Mouse (Mus musculus) heart, adult 9 months (tissue): ENCODE measurements at regions not wholly inside any gene's neighbourhood (a gene's known extent, or its start where the extent isn't known, plus 50 kb on each side); places are given as distances from the start of the nearest gene placed in this dataset.

Source experiments
- DNase-seq, 2 experiments: peaks; one replicate each; pipeline ENCODE4 v3.0.0; 2022; ENCODE audit warnings: low spot score in 2 of 2

DNA sequence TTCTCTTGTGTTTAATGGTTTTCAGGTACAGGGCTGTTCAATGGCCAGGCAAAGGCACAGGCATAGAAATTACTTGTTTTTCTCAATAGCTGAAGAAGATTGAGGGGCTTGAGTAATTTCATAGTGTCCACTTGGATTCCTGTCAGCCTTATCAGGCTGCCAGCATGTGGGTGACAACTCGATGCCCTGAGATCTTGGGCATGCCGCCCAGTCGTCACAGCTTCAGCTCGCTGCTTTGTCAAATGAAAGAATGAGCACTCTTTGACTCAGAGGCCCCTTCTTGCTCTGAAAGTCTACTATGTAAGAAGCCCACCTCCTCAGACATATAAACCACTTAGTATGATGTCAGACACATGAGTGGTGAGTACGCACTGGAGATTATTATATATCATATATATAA is 272.6 kb downstream of the Rwdd3 start:
- no peak for DNase-seq

DNA sequence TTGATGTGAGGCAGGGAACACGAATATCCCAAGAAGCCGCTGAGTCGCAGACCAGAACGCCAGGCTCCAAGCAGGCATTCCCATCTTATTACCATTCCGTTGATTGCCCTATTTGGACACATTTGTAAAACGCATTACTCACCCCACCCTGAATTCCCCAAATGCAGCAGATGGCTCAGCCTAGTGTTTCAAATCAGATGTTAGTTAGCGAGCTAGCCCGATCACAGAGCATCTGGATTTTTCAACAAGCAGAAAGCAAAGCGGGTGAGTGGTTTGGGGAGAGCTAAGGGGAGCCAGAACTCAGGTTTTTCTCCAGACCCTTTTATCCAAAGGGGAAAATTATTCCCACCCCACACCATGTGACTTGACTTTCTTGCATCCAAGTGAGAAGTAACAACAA is 273.2 kb downstream of the Rwdd3 start:
- no peak for DNase-seq

DNA sequence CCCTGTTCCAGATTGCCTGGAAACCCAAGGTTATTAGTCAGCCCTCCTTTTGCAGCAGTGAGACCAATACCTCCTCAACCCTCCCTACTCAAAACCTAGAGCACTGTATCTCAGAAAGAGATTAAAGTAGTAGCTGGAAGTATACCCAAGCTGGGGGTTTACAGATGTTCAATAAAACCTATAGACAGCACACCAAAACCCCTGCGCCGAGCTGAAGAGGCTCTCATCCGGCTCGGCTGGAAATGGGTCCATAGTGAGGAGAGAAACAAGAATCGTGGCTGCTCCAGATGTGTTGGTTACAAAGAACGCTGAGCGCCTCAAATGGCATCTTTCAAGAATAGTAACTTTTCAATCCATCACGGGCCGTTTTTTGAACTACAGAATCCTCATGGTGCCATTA is 273.7 kb downstream of the Rwdd3 start:
- DNase-seq, result no peak

DNA sequence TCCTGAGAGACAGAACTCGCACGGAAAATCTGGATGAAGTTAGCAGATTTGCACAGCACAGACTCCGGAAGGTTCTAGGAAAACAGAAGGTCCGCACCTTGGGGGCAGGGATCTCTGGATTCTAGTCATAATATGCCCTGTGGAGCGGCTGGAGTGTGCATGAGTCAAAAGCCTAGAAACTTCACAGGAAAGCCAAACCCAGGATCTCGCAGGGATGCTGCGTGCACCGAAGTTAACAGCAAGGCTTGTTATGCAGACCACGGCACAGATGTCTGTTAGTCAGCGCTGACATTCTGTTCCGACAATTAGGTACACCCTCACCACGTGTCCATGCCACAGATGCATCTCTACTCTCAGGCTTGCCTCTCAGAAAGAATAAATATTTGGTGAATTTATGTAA is 274.3 kb downstream of the Rwdd3 start:
- DNase-seq, result no peak

DNA sequence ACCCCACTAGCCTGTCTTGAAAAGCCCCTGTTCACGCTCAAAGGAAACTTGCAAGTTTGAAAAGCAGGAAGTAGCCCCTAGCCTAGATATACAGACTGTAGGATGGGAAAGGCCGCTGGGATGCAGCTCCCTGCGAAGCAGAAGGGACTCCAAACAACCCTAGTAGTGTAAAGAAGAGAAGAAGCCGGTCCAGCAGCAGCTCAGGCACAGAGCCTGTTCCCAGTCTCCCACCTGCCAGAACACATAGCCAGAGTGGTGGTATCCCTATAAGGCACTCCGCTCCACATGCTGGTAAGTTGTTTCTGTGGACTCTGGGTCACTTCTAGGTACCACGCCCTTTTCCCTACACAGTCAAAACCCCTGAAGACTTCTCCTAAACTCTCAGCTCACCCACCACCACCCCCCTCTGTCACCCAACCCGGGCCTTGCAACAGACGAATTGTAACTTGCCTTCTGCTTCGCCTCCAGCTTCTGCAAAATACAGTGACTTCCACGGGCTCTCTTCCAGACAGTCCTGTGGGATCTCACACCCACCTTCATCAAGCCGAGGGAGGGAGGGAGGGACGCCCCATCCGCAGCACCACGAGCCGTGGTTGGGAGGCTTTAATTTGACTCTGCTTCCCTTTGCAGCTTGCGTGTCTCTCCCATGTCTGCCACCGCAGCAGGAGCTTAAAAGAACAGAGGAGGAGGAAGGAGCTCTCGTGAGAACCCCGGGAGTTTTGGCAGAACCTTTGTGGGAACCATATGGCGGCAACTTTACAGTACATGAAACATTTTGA is 285.2 kb downstream of the Rwdd3 start:
- DNase-seq, result no peak

DNA sequence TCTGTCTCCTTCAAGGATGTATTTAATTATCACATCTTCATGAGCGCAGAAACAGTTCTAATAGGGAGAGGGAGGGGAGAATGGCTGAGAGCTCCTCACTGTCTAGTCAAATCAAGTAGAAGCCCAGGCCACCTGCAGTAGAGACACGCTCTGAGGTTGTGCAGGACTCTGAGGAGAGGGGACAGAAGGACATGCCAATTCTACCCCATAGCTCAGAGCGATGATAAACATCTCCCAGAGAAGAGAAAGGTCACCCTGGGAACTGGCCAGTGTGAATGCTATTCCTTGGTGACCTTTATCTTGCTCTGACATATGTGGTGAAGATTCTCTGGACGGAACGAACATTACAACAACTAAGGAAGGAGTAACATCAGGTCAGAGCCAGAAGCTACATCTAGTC is 286.1 kb downstream of the Rwdd3 start:
- DNase-seq, result no peak

DNA sequence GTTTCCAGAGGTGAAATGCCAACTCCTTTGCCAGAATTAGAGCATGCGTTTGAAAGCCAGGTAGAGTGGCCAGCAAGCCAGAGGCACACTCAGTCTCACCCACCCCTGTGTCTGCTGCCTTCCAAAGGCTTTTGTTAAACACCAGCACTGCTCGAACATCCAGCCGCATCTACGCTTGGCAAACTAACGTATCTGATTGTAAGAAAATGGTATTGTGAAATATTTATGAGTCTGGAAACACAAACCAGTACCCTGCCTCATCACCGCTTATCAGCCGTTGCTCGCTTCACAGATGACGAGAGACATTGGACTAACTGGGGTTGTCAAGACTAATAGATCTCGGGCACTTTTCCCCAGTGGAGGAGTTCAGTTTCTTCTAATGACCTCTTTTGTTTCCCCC is 287.3 kb downstream of the Rwdd3 start:
- no peak for DNase-seq

DNA sequence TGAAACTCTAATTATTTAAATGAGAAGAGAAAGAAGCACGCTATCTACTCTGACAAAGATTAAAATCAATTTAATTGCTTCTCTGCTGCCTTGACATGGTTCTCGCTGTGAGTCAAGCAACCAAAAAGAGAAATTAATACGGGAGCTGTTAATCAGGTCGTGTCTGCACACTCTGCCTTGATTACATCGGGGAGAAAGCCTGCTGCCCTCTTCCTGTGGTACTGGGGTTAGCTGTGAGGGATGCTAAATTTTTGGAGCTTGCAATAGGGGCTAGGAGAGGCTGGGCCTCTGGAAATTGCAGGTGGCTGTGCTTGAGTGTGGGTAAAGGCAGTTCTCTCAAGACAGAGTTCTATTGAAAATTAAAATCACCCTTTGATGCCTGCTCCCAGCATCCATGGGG is 287.8 kb downstream of the Rwdd3 start:
- no peak for DNase-seq

DNA sequence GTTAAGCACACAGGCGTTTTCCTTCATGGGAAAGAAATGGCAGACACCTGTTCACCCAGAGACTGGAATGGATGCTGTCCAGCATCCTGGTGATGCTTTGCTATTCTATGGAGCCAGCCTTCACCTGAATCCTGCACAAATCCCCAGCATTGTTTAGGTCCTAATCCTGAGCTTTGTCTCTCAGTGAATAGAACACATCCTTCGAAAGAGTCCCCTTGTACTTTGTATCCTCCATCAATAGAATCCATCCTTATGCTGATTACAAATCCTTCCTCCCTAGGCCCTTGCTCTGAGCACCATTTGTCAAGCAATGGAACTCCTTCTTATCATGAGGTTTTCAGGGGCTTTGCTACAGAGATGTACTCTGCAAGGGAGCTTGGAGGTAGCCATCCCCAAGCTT is 292.1 kb downstream of the Rwdd3 start:
- no peak for DNase-seq

DNA sequence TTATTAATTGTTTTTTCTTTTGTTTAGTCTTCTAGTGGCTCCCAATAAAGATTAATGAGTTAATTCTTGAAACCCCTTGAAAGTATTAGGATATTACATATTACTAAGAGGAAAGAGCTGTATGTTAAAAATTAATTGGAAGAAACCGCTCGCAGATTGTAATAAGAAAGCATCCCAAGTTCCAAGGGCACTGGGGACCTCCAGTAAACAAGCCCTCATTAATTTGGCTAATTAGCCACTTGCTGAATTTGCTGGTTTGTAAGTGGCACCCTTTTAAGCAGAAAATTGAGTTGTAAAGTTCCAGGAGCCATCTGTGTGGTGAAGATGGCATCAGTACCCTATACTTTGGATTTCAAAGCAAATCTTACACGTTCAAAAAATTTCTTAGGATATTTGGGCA is 295.8 kb downstream of the Rwdd3 start:
- DNase-seq, result no peak

DNA sequence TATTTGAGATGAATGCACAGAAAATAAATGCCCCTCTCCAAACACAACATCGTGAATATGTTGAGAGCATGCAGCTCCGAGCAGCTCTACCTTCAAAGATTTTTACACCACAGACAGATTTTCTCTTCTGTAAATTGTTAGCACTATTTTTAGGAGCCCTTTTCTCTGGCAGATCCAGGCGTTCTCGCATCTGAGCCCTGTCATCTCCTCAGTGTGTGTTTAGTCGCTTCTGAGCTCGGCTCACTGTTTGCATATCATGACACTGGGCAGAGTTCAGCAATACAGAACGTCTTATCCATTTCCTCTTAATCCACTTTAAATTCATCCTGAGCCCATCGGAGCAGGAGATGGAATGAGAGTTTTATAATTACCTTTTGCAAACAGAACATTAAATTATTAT is 306.5 kb downstream of the Rwdd3 start:
- DNase-seq, result no peak

DNA sequence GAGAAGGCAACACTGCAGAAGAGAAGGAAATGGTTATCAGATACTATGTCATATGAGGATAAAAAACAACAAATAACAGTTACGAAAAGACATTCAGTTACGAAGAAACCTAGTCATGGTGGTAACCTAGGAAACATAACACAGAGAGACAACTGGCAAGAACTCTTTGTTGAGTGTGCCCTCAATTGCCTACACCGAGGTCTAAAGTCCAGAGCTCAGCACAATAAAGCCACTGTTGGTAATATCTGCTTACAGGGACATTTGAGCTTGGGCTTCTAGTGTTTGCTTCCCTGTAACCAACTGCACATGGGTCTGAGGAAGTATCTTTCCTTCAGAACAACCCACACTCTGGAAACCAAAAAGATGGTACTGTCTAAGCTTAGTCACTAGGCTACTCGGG is 309.9 kb downstream of the Rwdd3 start:
- DNase-seq, result no peak

DNA sequence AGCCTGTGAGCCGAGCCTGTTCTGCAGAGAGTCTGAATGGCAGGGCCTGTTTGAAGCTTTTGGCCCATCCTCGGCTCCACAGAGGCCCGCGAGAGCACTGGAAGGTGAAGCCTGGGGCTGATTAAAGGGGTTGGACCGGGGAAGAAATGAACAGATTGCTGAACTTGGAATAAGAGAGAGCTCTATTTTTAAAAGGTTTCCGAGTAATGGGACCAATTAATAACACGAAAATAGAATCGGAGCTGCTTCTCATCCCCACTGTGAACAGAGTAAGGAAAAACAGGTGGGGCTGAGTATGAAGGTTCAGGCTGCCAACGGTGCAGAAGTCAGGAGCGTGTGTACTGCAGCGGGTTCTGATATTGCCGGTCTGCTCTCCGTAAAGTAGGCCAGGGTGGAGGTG is 313.2 kb downstream of the Rwdd3 start:
- no peak for DNase-seq

DNA sequence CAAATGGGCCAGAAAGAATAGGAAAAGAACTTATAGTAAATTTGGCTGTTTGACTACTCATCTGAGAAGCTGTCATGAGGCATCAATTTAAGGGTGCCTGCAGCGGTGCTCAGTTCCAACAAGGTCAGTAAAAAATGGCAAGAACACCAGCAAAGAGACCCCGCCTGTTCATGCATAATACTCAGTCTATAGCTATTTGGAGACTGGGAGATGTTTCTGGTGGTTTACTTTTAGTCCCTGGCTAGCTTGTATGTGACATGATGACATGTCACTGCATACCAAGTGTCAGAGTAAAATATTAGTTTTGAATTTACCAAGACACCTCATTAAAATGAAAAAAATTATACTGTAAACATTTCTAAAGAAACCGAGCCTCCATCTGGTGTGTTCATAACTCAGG is 317.2 kb downstream of the Rwdd3 start:
- no peak for DNase-seq

DNA sequence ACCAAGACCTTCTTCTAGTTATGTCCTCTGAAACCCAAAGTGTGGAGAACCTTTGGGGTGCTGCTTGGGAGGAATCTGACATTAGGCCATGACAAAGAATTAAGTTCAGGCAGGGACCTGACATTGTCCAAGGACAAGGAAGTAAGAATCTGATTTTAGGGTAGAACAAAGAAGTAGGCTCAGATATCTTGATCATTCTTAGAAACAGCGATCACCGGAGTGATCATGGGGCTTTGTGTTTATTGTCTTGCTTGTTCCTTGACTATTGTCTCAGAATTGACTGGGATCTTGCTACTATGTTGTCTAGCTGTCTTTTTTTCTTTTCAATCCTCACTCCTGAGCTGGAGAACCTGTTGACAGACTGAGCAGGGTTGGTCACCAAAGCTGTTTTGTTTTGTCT is 327.9 kb downstream of the Rwdd3 start:
- no peak for DNase-seq

DNA sequence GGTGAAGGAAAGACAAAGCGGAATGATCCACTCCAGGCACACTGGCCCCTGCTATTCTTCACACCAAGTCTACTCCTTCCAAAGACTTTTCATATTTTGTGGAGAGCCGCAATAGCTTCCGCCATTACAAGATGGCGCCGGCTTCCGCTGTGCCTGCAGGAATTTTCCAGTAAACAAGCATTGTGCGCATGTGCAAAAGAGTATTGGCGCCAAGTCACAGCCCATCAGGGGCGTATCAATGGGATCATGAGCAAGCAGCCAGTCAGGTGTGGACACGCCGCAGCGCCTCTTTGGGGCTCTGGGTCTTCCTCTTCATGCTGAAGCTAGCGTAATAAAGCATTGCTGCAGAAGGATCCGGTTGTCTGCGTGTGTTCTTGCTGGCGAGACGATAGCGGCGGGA is 348.0 kb downstream of the Rwdd3 start:
- no peak for DNase-seq

DNA sequence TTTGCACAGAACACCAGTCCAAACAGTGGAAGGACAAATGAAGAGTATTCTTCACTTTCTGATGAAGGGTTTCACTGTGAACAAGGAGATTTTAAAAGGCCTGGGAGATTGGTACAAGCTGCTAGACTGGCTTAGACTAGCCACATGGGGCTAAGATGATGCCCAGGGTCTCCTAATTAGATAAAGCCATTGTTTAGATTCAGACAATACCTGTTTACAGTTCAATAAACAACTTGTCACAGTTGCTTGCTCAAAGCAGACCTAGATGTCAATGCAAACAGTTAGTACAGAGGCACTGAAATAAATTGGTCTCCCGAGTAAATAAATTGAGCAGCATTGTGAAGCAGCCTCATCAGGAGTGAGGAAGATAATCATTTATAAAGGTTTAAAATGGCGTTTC is 359.6 kb downstream of the Rwdd3 start:
- DNase-seq, result no peak

DNA sequence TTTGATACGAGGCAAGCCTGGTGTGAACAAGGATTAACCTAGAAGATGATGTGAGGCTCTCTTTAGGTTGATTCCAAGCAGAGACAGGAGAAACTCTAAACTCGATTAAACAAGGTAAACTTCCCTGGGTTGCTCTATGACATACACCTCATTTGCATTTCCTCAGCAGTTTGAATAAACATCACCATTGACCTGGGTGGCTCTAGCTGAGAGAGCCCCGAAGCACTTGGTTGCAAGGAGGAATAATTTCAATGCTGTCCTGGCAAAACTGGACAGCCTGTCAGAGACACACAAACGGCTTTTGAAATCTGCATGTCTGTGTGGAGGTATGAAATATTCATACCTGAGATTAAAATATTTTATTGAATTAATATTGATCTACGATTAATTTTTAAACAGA is 361.0 kb downstream of the Rwdd3 start:
- no peak for DNase-seq

DNA sequence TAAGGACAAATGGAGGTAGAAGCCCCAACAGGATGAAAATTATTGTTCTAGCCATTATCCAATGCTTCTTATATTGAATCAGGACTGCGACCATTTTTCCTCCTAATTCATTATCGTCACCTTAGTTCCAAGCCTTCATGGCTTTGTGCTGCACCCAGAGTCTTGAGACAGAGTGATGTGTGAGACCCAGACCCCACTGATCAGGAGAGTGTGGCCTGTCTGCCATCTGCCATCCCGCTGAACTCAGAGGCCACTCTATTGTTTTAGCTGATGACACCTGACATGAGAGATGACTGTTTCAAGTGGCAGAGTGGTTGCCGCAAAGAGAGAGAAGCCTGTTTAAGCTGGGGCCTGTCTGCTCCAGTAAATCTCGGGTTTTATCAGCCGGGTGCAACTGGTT is 361.4 kb downstream of the Rwdd3 start:
- DNase-seq, result no peak

DNA sequence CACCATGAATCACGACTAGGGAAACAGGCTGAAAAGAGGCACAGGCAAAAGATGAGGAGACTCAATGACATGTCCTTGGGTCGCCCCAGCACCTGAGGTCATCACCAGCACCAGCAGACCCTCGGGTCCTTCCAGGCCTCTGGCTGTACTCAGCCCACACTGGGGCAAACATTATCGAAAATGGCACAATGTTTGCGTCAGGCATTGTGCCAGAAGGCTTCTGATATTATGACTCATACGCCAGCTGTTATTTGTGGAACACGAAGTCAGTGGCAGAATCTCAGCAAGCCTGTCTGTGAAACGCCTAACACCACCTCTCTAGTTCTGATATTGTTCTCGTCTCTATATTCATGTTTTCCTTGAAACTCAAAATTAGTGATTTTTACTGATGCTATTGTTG is 384.8 kb downstream of the Rwdd3 start:
- peak; percentile 11 to 42 for DNase-seq

DNA sequence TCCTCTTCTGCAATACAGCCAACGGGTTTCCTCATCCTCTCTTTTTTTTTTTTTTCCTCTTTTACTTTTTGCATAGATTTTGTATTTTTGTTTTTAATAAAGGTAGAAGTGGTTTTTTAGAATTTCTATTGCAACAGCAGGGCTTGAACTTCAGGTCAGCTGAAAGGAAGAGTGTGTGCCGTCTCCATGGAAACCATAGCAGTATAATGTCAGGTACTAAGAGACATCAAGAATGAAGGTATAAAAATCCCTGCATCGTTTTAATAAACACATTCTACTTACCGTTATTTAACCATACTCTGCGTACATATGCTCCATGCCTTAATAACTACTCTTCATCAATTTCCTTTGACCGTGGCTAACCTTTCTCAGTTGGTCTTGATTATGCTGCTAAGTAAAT is 390.0 kb downstream of the Rwdd3 start:
- no peak for DNase-seq

DNA sequence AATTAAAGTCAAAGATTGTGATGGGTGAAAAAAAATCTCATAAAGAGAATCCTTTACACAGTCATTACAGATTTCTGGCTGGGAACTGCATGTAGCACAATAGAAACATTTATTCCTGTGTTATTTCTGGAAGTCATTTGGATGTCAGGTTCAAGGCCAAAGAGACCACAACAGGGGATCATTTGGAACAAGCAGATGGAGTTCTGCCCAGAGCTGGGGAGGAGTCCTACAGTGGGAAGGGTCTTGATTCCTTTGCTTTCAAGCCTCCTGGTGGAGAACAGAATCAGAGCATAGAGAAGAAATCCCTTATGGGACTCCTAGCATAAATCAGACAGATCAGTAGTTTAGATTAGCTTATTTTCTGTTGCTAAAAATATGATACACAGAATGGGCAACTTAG is 392.4 kb downstream of the Rwdd3 start:
- no peak for DNase-seq

DNA sequence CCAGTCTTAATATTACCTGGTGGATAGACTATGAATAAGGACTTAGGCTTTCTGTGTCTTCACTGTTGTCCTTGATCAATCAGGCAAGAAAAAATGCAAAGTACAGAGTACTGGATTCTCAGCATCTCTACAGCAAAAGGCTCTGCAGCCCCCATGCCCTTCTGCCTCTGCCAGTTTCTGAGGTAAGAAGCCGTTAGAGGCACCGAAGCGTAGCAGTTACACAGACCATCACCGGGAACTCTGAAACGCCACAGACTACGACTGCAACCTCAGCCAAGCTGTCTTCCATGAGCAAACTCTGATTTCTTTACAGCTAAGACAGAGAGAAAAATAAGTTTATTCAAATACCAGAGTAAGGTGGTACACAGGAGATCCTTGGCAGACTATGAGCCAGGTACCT is 396.5 kb downstream of the Rwdd3 start:
- no peak for DNase-seq

DNA sequence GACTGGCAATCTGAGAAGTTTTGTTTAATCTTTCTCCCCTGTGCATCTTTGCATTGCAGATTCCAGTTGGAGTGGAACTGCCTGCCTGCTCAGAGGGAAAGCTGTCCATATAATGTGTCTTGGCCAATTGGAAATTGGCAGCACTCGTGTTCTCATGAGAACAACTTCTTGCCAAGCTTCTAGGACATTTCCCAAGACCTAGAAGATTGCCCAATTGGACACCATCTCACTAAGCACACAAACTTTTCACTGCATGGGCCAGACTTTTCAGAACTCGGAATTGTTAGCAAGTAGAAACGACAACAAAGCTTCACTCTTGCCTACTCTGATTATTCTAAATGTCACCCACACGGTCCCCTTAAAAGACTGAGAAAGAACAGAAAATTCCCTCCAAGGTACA is 409.8 kb downstream of the Rwdd3 start:
- DNase-seq, result peak; percentile 20 to 24
